Mouse (Mus musculus) B cell, adult 2 months (primary cell): ENCODE data around the gene Zfp664.

Experiments used
- DNase-seq, 2 experiments: peaks; one replicate each; pipeline ENCODE4 v3.0.0; 2022

Gene Zfp664

DNA sequence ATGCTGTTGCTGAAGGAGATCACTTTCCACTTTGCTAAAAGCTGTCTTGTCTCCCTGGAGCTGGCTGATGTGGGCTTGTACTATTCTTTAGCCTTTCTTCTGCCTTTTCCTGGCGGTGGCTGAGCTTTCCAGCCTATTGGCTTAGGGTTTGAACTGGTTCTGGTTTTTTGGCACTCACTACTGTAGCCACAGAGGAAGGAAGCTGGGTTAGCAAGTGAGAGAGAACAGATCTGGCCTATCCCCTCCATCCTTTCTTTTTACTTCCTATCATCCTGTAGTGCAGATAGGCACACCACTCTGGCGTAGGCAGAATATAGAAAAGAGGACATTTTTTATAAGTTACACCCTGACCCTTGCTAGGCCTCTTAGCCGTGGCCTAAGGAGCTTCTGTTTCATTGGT lies 10.6 kb downstream of the Zfp664 start:
- DNase-seq = peak; percentile 4

DNA sequence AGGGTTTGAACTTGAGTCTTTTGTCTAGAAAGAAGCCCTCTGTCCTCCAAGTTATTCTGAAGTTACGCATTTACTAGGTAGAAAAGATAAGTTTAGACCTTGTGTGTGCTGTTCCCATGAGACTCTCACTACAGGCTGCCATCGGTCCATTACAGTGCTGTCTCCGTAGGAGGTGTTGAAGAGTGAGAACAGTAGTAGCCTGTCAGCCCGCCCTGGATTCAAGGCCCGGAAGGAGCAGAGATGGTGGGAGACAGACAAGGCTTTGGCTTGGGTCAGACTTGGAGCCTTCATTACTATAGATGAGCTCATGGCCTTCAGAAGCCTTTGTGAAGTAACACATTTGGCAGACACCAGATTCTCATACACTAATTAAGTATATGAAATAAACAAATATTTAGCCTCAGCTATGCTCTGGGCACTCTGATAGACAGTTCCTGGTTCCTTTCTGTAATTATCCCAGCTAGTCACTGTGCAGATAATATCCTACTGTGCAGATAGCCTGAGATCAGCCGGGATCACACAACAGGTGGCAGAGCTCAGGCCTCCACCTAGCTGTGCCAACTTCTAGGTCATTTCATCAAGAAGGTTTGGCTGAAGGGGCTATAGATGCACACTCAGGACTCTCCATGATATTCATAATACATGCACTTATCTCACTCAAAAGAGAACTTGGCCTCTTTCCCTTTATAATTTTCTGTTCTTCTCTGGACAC lies 11.6 kb downstream of the Zfp664 start:
- DNase-seq = no peak

DNA sequence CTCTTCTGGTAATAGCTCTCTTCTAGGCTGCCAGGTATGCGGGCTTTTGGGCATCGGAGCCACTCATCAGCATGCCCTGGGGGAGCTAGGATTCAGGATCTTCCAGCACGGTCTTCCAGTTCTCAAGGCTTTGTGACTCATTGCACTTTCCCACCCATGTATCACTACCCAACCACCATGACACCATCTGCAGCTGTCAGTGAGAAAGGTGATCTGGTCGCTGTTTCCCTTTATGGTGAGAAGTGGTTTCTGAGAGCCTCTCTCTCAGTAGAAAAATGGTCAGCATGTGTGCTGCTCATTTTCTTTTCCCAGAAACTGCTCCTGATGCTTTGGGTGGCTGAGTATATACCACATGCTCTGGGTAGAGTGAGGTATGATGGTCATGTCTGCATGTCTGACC lies 16.8 kb downstream of the Zfp664 start:
- DNase-seq = no peak

DNA sequence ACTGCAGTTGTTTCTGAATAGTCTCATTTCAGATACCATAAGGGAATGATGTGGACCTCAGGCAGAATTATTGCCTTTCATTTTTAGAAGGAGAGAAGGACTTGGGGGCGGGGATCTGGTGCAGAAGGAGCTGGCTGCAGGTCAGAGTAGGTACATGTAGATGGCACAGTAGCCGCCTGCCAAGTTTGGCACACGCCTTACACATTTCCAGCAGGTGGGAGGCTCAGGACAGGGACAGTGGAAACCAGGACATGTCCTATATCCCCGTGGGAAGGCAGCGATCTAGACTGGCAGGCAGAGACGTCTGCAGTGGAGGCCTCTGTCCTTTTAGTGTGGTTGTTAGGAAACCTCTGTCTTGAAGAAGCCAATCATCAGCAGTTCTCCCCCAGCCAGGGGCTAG lies 17.3 kb downstream of the Zfp664 start:
- no peak for DNase-seq

DNA sequence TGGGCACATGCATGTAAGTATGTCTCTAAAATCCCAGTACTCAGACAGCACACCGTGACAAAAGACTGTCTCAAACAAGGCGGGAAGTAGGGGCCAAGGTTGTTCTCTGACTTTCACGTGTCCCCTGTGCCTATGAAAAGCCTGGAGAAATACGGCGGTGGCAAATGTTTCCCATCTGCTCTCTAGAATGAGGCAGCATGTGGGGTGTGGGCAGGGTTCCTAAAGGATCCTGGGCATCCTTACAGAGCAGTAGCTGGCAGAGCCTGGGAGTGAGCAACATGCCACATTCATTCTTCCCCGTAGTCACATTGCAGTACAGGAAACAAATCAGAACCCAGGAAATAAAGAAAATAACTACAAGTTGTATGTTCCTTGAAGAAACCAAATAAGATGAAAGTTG lies 21.4 kb downstream of the Zfp664 start:
- DNase-seq = no peak

DNA sequence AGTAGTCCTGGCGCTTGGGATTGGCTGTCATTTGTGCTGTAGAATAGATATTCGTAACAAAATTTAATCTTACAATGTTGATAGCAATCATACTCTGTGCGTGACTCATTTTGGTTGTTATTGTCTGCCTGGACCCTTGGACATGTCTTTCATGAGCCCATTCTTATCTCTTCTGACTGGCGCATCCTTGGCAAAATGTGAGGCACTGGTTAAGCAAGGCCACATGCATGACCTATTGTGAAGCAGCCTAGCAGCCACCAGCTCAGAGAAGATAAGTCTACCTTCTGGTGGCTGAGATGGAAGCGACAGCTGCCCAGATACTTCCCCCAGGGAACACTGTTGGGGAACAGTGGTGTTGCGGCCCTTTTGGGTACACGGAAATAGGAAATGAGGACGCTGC lies 26.2 kb downstream of the Zfp664 start:
- no peak for DNase-seq

DNA sequence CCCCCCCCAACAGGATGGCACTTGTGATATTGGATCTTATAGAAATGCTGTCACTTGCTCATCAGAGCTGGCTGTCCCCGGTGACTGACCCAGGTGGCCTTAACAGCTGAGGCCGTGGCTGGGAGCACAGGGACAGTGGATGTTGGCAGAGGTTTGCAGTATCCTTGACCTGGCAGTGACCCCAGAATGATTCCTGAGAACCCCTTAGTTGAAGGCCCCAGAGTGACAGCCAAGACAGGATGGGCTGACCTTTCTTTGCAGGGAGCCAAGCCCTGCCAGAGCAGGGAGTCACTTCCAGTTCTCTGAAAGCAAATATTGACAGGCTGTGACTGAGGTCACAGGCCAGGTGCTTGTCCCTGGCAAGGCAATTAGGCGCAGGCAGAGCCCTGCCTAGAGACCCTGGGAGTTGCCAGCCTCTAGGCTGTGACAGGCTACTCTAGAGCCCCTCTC lies 29.5 kb downstream of the Zfp664 start:
- no peak for DNase-seq

DNA sequence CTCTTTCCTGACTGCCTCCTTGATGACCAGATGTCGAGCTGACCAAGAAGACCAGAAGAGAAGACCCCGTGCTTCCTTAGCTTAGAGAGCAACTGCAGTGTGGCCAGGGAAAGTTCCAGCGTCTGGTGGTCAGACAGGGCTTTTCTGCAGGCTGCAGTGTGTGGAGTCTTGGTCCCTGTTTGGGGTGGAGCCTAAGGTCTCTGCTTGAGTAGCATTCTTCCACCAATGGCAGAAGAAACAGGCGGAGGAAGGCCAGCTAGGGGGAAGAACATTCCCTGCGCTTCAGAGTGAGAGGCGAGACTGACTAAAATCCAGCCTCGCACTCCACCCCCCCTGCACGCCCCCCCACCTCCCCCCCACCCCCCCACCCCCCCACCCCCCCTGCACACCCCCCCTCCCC lies 33.6 kb downstream of the Zfp664 start:
- DNase-seq = no peak

DNA sequence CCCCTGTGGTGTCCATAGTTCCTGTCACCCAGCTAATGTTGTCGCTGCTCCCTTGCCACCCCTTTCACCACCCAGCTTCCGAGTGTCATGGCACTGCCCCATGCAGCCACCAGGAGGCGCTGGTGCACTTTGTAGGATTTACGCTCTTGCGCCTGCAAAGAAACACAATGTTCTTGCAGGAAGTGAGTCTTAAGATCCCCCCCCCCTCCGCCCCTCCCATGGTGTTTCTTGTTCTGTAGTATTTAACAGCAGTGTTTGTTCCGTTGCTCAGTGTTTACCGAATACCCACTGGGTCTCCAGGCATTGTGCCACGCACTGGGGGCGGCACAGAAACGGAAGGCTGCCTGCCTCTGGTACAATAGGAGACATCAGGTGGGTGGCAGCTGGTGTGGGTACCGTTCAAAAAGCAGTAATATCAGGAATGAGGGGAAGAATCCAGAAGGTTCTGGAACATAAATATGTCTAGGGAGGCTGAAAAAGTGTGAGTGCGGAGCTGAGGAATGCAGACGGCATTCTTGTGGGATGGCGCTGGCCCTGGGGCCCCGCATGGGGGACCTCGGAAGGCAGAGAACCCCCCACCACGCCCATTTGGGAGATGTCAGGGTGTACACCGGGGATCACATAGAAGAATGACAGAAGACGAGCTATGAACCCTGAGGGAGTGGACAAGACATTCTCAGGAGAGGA lies 37.6 kb downstream of the Zfp664 start:
- DNase-seq = peak; percentile 94

DNA sequence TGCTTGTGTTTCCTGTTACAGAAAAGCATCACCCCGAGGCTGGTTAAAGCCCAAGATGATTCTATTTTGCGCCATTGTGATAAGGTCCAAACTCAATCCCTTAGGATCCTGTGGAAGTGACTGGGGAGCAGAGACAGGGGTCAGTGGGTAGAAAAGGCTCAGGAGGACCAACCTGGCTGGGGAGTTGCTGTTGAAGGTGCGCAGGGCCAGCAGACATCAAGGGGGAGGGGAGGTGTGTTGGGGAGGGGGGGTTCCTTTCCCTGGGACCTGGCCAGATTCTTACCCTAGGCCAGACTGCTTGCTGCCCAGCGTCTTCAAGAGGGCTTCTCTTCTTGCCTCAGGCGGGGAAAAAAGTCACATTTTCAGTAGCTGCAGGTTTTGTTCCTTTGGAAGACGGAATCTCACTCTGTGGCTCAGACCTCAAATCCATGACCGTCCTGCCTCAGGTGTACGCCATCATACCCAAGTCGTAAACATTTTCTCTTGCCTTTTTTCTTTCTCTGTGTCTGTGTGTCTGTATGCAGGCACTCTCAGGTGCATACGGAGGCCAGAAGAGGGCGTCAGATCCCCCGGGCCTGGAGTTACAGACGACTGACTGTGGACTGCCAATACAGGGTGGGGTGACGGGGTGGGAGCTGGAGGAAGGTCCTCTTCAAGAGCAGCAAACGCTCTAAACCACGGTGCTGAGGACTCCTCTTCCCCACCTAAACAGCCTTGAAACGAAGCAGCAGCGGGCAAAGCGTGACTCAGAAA lies 38.4 kb downstream of the Zfp664 start:
- DNase-seq = no peak

DNA sequence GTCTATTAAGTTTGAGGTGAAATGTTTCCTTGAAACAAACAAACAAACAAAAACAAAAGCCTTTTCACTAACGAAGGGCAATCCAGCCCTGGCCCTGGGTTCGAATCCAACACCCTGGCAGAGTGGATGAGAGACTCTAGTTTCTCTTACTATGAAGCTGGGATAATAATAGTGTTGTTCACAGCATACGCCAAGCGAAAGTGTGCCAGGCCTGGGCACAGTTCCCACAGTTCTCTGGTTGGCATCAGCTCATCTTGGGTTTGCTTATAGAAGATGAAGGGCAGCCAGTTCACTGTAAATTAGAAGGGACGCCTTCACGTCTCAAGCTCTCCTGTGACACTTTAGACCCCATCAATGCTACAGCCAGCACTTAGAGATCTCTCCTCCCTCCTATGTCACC lies 39.2 kb downstream of the Zfp664 start:
- DNase-seq = no peak

DNA sequence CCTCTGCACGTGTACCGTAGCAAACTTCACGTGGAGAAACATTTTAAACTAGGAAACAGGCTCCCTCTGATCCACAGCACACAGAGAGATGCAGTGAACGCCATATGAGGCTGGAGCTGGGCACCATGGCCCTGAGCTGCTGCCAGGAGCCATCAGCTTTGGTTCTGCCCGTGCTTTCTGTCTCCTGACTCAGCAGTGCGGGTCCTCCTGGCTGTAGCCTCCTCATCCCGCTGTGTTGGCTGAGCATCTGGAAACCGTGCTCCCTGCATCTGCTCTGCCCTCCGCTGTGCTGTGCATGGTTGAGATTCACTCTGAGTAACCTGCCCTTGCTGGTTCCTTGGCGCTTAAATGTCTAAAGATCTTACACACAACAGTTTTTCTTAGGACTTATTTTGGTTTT lies 39.7 kb downstream of the Zfp664 start:
- no peak for DNase-seq

DNA sequence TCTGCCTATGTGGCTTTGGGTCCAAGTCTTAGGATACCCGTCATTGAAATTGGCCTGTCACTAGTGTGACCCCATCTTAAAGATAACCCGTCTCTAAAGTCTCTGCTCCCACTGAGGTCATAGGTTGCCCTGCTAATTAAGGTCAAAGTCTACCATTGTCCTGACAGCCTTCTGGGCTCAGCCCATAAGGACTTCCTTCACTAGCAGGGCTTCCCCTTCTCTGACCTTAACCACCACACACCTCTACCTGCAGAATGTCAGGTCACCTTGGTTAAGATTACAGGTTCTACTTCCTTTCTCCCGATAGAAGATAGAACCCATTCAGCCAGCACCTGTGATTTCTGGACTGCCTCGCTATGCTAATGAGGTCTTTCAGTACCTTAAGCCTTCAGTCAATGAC lies 41.4 kb downstream of the Zfp664 start:
- no peak for DNase-seq

DNA sequence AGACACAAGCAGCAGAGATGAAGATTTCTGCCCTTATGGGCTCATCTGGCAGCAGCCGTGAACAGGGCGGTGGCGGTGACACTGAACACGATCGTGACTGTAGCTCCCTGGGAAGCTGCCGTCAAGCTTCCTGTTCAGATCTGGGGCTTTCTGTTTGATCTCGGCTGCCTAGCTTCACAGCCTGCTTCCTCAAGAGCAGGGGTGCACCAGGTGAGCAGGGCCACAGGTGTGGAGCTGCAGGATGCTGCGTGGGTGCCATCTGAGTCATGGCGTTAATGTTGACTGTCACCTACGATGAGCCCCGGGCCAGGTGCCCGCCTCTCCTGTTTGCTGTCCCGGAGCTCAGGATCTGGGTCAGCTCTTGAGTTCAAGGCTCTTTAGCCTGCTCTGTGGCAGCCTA lies 44.4 kb downstream of the Zfp664 start:
- no peak for DNase-seq

DNA sequence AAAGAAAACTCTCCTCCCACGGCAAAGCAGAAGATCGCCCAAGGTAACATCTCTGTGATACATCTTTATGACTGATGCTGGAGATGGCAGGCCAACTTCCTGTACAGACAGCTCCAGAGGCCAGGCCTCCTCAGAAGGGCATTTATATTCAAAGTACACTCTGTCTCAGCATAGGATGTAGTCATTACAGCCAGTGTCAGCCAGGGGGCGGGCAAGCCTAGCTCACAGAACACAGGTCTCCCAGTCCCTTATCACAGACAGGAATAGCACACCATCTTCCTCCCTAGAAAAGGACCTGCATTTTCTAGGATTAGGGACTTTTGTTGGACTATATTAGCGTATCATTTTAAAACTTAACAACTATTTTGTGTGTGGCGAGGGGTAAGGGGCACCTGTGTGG lies 46.4 kb downstream of the Zfp664 start:
- peak; percentile 69 to 76 for DNase-seq

DNA sequence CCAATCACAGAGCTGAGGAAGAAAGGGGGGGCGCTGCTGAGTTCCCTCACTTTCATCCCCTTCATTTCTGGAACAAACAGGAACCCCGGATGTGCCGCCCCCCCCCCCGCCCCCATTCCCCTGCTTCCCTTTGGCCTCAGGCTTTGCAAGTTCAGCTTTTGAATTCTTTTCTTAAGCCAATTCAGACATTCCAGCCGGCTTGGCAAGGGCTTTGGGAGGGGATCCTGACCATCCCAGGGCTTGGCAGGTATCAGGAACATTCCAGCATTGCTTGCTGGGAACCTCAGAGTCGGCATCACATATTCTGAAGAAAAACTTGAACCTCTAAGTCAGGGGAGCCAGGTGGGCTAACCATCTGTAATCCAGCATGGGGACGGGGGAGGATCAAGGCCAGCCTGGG lies 49.8 kb downstream of the Zfp664 start:
- no peak for DNase-seq

DNA sequence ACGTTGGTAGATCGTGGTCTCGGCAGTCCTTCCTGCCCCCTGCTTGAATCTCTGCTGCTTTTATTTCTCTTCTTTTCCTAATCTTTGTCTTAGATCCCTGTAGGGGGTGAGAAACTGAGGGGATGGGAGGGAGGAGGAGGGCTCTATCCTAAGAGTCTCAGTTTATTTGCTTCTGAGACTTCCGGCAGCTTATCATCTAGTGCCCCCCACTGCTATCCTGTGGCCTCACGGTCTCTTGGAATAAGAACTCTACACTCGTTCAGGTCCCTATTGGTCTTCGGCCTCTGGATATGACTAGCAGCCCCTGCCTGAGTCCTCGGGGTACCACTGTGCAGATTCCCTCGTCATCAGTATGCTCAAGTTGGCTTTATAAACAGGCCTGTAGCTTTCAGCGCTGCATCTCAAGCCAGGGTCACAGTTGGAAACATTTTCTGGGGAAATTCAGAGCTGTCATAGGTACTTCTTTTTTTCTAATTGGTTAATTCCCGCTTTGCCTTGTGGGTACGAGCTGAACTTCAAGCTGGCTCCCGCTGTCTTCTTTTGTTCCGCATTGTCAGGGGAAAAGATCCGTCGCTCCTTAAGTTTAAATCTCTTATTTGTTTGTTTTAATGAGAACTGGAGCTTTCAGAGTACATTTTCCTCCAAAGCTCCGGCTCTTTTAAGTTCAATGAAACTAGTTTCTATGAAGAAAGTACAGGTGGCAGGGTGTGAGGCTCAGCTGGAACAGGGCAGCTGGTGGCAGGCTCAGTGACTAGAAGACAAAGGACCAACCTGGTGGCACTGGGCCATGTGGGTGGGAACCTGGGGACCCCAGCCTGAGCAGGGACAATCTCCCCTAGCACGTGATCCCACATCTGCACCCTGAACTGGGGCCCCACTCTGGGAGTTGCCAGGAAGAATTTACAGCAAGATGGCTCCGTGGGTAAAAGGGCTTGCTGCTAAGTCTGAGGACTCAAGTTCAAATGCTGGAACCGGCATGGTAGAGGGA lies 50.7 kb downstream of the Zfp664 start:
- DNase-seq = no peak

DNA sequence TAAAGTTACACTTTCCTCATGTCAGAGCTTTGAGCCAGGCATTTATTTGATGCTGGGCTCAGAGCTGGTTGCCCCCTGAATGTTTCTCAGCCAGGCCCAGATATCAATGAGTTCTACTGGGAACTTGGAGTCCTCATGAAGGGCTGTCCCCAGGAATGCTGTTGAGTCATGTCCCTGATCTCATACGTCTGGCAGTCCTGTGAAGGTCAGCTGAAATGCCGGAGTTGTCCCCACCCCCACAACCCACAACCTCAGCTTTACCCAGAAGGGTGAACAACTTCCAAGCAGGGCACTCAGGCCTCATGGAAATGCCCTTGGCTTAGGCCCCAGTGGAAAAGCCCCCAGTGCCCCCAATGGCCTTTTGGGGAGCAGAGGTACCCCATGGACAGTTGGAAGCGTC lies 57.3 kb downstream of the Zfp664 start:
- DNase-seq = no peak

DNA sequence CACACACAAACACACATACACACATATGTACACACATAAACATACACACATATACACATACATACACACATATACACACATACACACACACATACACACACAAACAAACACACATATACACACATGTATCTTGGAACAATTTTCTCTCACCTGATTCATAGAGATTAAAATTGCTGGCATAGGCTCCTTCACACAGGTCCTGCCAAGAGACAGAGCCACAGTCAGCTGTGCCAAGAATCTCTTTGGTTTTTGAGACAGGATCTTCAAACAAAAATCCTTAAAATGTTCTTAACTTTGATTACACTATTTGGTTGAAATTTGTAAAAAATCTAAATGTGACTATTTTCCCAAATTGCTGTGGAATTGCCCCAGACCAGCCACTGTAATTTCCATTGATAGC lies 58.9 kb downstream of the Zfp664 start:
- DNase-seq = no peak

DNA sequence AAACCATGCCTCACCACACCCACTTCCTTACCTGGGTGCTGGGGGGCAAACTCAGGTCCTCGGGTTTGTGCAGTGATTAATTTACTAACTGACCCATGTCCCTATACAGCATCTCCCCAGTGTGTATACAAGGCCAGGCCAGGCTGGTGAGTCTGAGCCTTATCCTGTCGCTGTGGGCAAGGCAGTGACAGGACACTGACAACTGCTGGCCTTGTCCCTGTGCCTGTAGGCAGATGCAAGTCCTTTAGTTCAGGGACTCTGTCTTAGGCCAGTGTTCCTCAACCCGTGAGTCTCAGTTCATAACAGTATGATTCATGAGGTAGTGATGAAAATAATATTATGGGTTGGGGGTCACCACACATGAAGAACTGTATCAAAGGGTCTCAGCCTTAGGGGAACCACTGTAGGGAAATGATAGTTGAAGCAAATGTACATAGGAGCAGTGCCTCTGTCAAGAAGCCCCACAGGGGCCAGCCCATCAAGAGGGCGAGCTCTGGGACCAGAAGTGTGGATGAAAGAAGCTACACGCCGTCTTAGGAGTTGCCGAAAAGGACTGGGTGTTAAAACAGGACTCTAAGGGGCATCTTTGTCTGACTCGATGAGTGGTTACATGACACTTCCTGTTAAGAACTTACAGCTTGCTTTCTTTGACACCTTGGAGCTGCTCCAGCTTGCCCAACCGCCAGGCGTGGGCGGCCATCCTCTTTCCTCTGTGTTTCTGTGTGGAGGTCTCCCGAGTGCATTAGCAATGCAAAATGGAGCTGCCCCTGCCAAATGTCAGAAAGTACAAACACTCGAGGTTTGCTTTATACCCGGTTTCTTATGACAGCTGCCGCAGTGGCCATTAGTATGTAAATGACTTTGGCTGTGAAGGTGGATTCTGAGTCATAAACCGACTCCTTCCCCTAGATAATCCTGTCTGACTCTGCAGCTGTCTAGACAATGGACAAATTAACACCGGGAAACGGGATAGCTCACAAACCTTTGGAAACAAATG lies 60.2 kb downstream of the Zfp664 start:
- peak in 1 of 2 experiments; percentile 18 for DNase-seq

DNA sequence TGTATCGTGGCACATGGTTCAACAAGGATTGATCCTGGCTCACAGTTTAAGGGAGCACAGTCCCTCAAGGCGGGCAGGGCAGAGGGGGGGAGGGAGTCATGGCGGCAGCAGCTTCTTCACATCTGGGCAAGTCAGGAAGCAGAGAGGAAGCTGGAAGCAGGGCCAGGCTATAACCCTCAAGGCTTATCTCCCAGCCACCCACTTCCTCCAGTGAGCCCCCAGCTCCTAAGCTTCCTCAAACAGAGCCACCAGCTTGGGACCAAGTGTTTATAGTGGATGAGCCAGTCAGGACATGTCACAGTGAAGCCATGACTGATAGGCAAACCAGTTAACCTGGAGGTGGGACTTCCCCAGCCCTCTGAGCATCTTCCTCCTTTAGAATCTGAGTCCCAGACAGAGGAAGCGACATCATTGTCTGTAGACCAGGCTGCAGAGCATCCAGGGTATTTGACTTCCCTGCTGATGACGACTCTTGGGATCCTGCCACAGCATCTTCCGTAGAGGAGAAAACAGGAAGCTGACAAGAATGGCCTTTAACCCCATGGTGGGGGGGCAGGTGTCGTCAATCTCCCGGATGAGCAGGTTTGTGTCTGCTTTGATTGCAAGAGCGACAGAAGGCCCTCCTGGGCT lies 67.0 kb downstream of the Zfp664 start:
- no peak for DNase-seq
